Mouse (Mus musculus) neural tube, embryonic 15.5 days (tissue): ENCODE results near the gene Scand1. TPM values are rescaled to one million over a fixed set of nuclear protein-coding genes. Genes with fewer than 3 reads are reported as not detected.

Experiments
- ATAC-seq: fragments of 200-750 bp; cut with Nextera tagmentation; 2 replicates; pipeline ENCODE4 v1.8.0; 2017; ENCODE audit warnings: mild to moderate bottlenecking, moderate TSS enrichment, moderate library complexity; ENCODE audit not compliant: low FRiP score
- H3K27ac ChIP-seq: fragments of 300-500 bp; sonication (generic); replicated peaks from 2 replicates; pipeline ENCODE4 v1.5.1; 2015; ENCODE audit warnings: mild to moderate bottlenecking, inconsistent platforms
- H3K27me3 ChIP-seq: fragments of 300-500 bp; sonication (generic); replicated peaks from 2 replicates; pipeline ENCODE4 v1.6.1; 2015; ENCODE audit warnings: inconsistent platforms
- H3K36me3 ChIP-seq: fragments of 300-500 bp; sonication (generic); 2 replicates; pipeline ENCODE4 v1.6.1; 2015; ENCODE audit warnings: inconsistent platforms
- H3K4me1 ChIP-seq: fragments of 300-500 bp; sonication (generic); 2 replicates; pipeline ENCODE4 v1.6.1; 2015; ENCODE audit warnings: inconsistent platforms
- H3K4me2 ChIP-seq: fragments of 300-500 bp; sonication (generic); 2 replicates; pipeline ENCODE4 v1.6.1; 2015; ENCODE audit warnings: inconsistent platforms, mild to moderate bottlenecking, moderate library complexity
- H3K4me3 ChIP-seq: fragments of 300-500 bp; sonication (generic); replicated peaks from 2 replicates; pipeline ENCODE4 v1.5.1; 2015; ENCODE audit warnings: mild to moderate bottlenecking, inconsistent platforms
- H3K9ac ChIP-seq: fragments of 300-500 bp; sonication (generic); replicated peaks from 2 replicates; pipeline ENCODE4 v1.6.1; 2015; ENCODE audit warnings: mild to moderate bottlenecking, inconsistent platforms
- H3K9me3 ChIP-seq: fragments of 300-500 bp; sonication (generic); replicated peaks from 2 replicates; pipeline ENCODE4 v1.6.1; 2016; ENCODE audit warnings: inconsistent platforms
- WGBS: fragments of 180-500 bp; shearing (Covaris S2); methylation state at CpG from one replicate; pipeline ENCODE4 v1.1.7; 2015; ENCODE audit warnings: mixed read lengths; 5-methylcytosine and 5-hydroxymethylcytosine counted together
- polyA plus RNA-seq: library from polyadenylated mRNA; unstranded; fragments of >200 nt; fragmentation: Nextera tagmentation; extraction: Ambion mirVana; gene quantifications from 2 replicates; pipeline ENCODE4 v1.2.1, GENCODE M21; 2015

The Scand1 gene
- polyA plus RNA-seq, 1 experiment from 2014 or later = 111 TPM

- Histone ChIP-seq H3K9ac (no peak overlapping the region), H3K36me3 (peaks cover 42% of the 10 kb centered on the region), H3K27me3 (no peaks in the 10 kb centered on the region), H3K27ac (no peak overlapping the region), H3K4me3 (no peak overlapping the region), H3K9me3 (no peaks in the 10 kb centered on the region), H3K4me2 (no peak overlapping the region), H3K4me1 (peaks cover 4% of the 10 kb centered on the region; the same call in 1 of the 2 replicates)
- no peak for ATAC-seq
- 88% methylated on average over 2 of the region's 2 CpGs for WGBS
Measured at GRCm38 (mm10) chr2:156305818-156306217, 6.7 kb downstream of the Scand1 start.

DNA sequence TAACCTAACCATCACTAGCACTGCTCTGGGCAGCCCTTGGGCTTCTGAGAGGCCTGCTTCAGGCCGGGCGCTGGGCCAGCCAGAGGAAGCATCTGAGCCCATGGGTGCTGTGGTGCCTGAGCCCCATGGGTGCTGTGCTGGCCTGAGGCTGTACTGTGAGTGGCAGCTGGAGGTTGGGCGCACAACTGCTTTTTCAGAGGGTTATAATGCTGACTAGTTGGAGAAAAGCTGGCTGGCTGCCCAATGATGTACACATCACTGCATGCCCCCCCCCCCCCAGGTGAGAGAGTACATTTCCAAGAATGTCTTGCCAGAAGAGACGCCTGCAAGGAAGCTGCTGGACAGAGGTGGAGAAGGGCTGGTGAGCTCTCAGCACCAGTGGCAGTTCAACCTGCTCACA lies 8.2 kb downstream of the Scand1 start:
- Histone ChIP-seq H3K4me2 (no peak overlapping the region), H3K36me3 (peaks cover 51% of the 10 kb centered on the region)

DNA sequence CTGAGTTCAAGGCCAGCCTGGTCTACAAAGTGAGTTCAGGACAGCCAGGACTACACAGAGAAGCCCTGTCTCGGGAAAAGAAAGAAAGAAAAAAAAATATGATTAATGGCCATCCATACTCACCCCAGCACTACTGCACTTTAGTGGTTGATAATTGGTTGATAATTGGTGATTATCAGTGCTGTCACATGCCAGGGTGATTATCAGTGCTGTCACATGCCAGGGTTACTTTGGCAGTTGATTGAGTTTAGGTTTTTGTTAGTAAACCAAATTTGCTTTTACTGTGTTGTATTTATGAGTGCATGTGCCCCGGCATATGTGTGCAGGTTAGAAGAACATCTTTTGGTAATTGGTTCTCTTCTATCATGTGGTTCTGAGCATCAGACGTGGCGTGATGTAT lies 10.4 kb downstream of the Scand1 start:
- no peaks in the 10 kb centered on the region for H3K9me3 ChIP-seq
- H3K4me2 ChIP-seq = no peak overlapping the region
- H3K27ac ChIP-seq = no peak overlapping the region
- no peaks in the 10 kb centered on the region for H3K27me3 ChIP-seq
- 93% methylated on average over 4 of the region's 4 CpGs for WGBS
- H3K9ac ChIP-seq = no peak overlapping the region
- H3K36me3 ChIP-seq = peaks cover 55% of the 10 kb centered on the region
- no peaks in the 10 kb centered on the region for H3K4me1 ChIP-seq
- ATAC-seq = no peak
- H3K4me3 ChIP-seq = no peak overlapping the region

More for the DNA sequence above, 8.2 kb downstream of the Scand1 start:
- 87% methylated on average over 4 of the region's 4 CpGs for WGBS
- no peaks in the 10 kb centered on the region for H3K27me3 ChIP-seq
- no peaks in the 10 kb centered on the region for H3K9me3 ChIP-seq
- no peak overlapping the region for H3K27ac ChIP-seq
- no peak for ATAC-seq
- no peaks in the 10 kb centered on the region for H3K4me1 ChIP-seq
- no peak overlapping the region for H3K9ac ChIP-seq
- H3K4me3 ChIP-seq = no peak overlapping the region

- no peaks in the 10 kb centered on the region for H3K9me3 ChIP-seq
- 88% methylated on average over 7 of the region's 7 CpGs for WGBS
- no peak for ATAC-seq
- no peak overlapping the region for H3K4me2 ChIP-seq
- H3K27me3 ChIP-seq = no peaks in the 10 kb centered on the region
- H3K4me3 ChIP-seq = no peak overlapping the region
- no peaks in the 10 kb centered on the region for H3K4me1 ChIP-seq
- no peak overlapping the region for H3K27ac ChIP-seq
- H3K9ac ChIP-seq = no peak overlapping the region
- peaks cover 66% of the 10 kb centered on the region for H3K36me3 ChIP-seq
Measured at GRCm38 (mm10) chr2:156298458-156298857, 14.0 kb downstream of the Scand1 start.

DNA sequence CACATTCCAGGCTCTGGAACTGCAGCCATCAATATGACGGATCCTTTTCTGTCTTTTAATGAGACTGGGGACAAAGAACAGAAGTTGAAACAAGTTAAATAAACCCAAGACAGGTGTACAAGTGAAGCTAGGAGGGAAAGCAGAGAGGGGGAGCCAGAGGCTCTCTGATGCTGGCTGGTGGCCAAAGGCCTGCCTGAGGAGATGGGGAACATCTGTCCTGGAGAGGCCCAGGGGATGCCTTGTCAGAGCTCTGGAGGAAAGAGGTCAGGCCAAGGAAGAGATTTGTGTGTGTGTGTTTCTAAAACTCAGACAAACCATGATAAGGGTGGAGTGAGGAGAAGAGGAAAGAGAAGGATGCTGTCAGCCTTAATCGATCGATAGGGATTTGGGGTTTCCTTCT lies 14.9 kb downstream of the Scand1 start:
- H3K36me3 ChIP-seq = peaks cover 64% of the 10 kb centered on the region
- WGBS = 88% methylated on average over 3 of the region's 3 CpGs
- no peak overlapping the region for H3K4me2 ChIP-seq

DNA sequence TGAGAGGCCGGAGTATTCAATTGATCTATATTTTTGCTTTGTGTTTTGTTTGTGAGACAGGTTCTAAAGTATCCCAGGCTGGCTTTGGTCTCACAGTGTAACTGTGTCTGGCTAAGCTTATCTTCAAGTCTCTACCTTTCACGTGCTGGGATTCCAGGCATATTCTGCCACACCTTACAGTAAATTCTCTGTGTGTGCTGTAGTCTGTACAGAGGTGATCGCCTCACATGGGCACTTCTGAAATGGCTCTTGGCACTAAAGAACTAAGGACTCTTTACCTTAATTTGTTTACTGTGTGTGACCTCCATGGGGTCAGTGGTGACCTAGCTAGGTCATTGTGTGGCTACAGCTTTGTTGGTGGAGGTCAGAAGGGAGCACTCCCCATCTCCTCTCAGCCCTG lies 16.3 kb downstream of the Scand1 start:
- no peak for ATAC-seq

More for the DNA sequence above, 14.9 kb downstream of the Scand1 start:
- Histone ChIP-seq H3K27ac (no peak overlapping the region), H3K4me3 (no peak overlapping the region), H3K9ac (no peak overlapping the region), H3K9me3 (no peaks in the 10 kb centered on the region), H3K4me1 (no peaks in the 10 kb centered on the region), H3K27me3 (no peaks in the 10 kb centered on the region)
- ATAC-seq = no peak

DNA sequence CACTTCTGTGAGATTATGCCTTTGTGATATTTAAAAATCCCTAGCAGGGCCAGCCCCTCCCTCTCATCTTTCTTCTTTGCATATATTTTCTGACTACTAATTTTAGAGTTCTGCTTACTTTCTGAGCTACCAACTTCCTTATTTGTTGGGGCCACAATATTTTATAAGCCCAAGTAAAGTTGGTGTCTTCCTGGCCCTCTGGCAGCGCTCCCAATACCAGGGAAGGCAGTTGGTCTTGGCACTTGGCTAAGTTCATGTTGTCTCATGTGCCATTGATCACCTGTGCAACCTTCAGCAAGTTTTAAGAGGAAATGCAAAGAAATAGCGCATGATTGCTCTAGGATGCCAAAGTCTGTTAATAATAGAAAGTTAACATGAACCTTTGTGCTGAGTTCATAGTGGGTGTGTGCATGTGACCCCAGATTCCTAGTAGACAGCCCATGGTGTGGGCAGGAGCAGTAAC lies 16.9 kb downstream of the Scand1 start:
- Histone ChIP-seq H3K4me2 (no peak overlapping the region), H3K9me3 (no peaks in the 10 kb centered on the region), H3K4me3 (no peak overlapping the region), H3K27me3 (no peaks in the 10 kb centered on the region), H3K9ac (no peak overlapping the region), H3K36me3 (peaks cover 59% of the 10 kb centered on the region), H3K4me1 (no peaks in the 10 kb centered on the region), H3K27ac (no peak overlapping the region)
- WGBS = 97% methylated on average over 2 of the region's 2 CpGs
- ATAC-seq = no peak

More for the DNA sequence above, 16.3 kb downstream of the Scand1 start:
- Histone ChIP-seq H3K27ac (no peak overlapping the region), H3K4me2 (no peak overlapping the region), H3K9me3 (no peaks in the 10 kb centered on the region), H3K36me3 (peaks cover 60% of the 10 kb centered on the region), H3K4me1 (no peaks in the 10 kb centered on the region), H3K27me3 (no peaks in the 10 kb centered on the region), H3K9ac (no peak overlapping the region), H3K4me3 (no peak overlapping the region)
- 98% methylated on average over 3 of the region's 3 CpGs for WGBS

DNA sequence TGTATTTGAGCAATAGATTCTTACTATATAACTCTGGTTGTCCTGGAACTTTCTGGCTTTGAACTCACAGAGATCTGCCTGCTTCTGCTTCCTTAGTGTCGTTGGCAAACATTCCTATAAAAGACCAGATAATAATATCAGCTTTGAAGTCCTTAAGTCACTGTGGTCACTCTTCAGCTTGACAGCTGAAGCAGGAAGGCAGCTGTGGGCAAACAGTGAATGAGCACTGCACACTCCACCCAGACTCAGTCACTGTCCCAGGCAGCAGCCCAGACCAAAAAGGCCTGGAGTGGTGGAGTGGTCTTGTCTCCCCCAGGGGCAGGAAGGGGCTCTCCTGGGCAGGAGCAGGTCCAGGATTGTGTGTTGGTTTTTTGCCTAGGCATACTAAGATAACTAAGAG lies 20.5 kb downstream of the Scand1 start:
- peaks cover 56% of the 10 kb centered on the region for H3K36me3 ChIP-seq
- no peaks in the 10 kb centered on the region for H3K27me3 ChIP-seq

GRCm38 (mm10) chr2:156289552-156290160 lies 22.8 kb downstream of the Scand1 start:
- Histone ChIP-seq H3K27ac (no peak overlapping the region), H3K4me1 (no peaks in the 10 kb centered on the region), H3K4me2 (no peak overlapping the region), H3K9ac (no peak overlapping the region), H3K4me3 (no peak overlapping the region), H3K27me3 (no peaks in the 10 kb centered on the region), H3K36me3 (peaks cover 42% of the 10 kb centered on the region), H3K9me3 (no peaks in the 10 kb centered on the region)
- WGBS = 91% methylated on average over 2 of the region's 2 CpGs
- ATAC-seq = no peak

More for the DNA sequence above, 20.5 kb downstream of the Scand1 start:
- no peak overlapping the region for H3K9ac ChIP-seq
- H3K27ac ChIP-seq = no peak overlapping the region
- no peak overlapping the region for H3K4me3 ChIP-seq
- ATAC-seq = no peak
- 94% methylated on average over 1 of the region's 1 CpGs for WGBS
- H3K4me1 ChIP-seq = no peaks in the 10 kb centered on the region
- H3K9me3 ChIP-seq = no peaks in the 10 kb centered on the region
- H3K4me2 ChIP-seq = no peak overlapping the region

DNA sequence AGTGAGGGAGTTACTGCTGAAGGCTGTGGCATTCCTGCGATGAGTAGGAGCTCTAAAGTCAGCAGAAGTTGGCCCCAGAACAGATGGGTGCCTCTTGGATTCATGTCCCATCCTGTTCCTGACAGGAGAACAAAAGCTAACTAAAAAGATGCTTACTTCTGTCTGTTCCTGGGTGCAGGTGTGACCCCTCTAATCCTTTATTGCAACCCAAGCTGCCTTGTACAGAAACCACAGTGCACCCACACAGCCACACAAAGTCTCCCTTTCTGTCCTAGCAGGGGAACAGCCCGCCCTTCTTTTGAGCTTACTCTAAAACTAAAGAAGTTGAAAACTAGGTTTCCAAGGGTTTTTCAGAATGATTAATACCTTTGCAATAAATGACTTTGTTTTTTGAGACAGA lies 24.3 kb downstream of the Scand1 start:
- Histone ChIP-seq H3K9me3 (no peaks in the 10 kb centered on the region), H3K9ac (no peak overlapping the region), H3K27ac (no peak overlapping the region), H3K27me3 (no peaks in the 10 kb centered on the region), H3K4me2 (no peak overlapping the region), H3K4me3 (no peak overlapping the region), H3K36me3 (peaks cover 35% of the 10 kb centered on the region), H3K4me1 (no peaks in the 10 kb centered on the region)
- no peak for ATAC-seq
- WGBS = 89% methylated on average over 2 of the region's 2 CpGs

GRCm38 (mm10) chr2:156286733-156287132 lies 25.8 kb downstream of the Scand1 start:
- no peak for ATAC-seq
- H3K27me3 ChIP-seq = no peaks in the 10 kb centered on the region
- H3K36me3 ChIP-seq = peaks cover 41% of the 10 kb centered on the region
- H3K4me3 ChIP-seq = no peak overlapping the region
- H3K27ac ChIP-seq = no peak overlapping the region
- no peaks in the 10 kb centered on the region for H3K9me3 ChIP-seq
- H3K4me1 ChIP-seq = no peaks in the 10 kb centered on the region
- WGBS = 96% methylated on average over 4 of the region's 4 CpGs
- no peak overlapping the region for H3K9ac ChIP-seq
- H3K4me2 ChIP-seq = no peak overlapping the region

- no peaks in the 10 kb centered on the region for H3K27me3 ChIP-seq
- H3K36me3 ChIP-seq = peaks cover 35% of the 10 kb centered on the region
- H3K27ac ChIP-seq = no peak overlapping the region
- H3K9me3 ChIP-seq = no peaks in the 10 kb centered on the region
- no peak overlapping the region for H3K9ac ChIP-seq
- H3K4me3 ChIP-seq = no peak overlapping the region
- WGBS = 87% methylated on average over 2 of the region's 2 CpGs
- no peak for ATAC-seq
- no peak overlapping the region for H3K4me2 ChIP-seq
- H3K4me1 ChIP-seq = no peaks in the 10 kb centered on the region
Measured at GRCm38 (mm10) chr2:156285161-156285560, 27.3 kb downstream of the Scand1 start.
